Mouse (Mus musculus): ENCODE results near the gene Depdc7. TPM values are rescaled to one million over a fixed set of nuclear protein-coding genes. Genes with fewer than 3 reads are reported as not detected.

Gene Depdc7
- polyA plus RNA-seq, 1 experiment from 2014 or later: 1.2 TPM

DNA sequence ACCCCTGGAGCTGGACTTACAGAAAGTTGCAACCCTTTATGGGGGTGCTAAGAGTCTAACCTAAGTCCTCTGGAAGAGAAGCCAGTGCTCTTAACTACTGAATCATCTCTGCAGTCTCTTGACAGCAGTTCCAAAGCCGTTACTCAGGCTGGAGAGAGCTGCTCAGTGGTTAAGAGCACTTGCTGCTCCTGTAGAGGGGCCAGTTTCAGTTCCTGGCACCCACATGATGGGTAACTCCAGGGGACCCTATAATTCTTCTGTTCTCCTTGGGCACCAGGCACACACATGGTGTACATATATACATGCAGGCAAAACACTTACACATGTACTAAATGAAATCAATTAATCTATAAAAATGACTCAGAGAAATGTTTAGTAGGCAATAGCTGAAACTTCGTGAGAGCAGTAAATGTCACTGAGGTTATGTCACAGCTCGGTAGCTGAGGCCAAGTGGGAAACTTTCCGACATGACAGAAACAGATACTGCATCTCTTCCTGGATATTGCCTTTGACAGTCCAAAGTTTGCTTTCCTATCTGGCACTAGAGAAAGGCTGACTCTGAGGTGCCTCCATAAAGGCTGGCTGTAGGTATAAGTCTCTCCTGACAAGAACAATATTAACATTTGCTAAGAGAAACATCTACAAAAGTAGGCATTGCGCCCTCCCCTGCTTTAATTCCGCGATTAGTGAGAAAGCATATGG is 2.3 kb downstream of the Depdc7 start:
- 73% methylated on average over 7 of the region's 7 CpGs for WGBS
- no peak overlapping the region for H3K4me3 ChIP-seq

DNA sequence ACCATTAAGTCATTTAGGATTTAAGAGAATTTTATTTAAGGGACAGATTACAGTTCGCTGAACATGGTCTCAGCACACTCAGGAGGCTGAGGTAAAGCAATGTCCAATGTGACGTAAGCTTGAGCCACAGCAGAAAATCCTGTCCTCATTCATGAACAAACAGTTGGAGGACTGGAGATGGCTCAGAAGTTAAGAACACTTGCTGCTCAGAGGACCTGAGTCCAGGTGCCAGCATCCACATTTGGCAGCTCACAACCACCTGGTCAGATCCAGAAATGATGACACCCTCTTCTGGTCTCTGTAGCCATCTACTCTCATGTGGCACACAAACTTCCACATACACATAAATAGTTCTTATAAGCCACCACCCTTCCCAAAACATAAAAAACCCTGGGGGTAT is 3.0 kb downstream of the Depdc7 start:
- H3K4me3 ChIP-seq: no peak overlapping the region
- no peaks in the 10 kb centered on the region for H3K9me3 ChIP-seq
- peaks cover 14% of the 10 kb centered on the region for H3K4me1 ChIP-seq (replicated peaks)
- H3K27me3 ChIP-seq: peaks cover 13% of the 10 kb centered on the region
- H3K4me2 ChIP-seq: no peak overlapping the region
- no peak overlapping the region for H3K27ac ChIP-seq (replicated peaks)
- no peaks in the 10 kb centered on the region for H3K36me3 ChIP-seq
- 96% methylated on average over 2 of the region's 2 CpGs for WGBS
- ATAC-seq (ENCODE audit: low FRiP score, low read depth): no peak
- H3K9ac ChIP-seq: no peak overlapping the region

More for the DNA sequence above, 2.3 kb downstream of the Depdc7 start:
- Histone ChIP-seq H3K36me3 (no peaks in the 10 kb centered on the region), H3K9ac (no peak overlapping the region), H3K4me1 (replicated peaks) (peaks cover 14% of the 10 kb centered on the region), H3K4me2 (no peak overlapping the region), H3K27ac (replicated peaks) (no peak overlapping the region), H3K9me3 (no peaks in the 10 kb centered on the region), H3K27me3 (peaks cover 13% of the 10 kb centered on the region)
- no peak for ATAC-seq (ENCODE audit: low FRiP score, low read depth)

DNA sequence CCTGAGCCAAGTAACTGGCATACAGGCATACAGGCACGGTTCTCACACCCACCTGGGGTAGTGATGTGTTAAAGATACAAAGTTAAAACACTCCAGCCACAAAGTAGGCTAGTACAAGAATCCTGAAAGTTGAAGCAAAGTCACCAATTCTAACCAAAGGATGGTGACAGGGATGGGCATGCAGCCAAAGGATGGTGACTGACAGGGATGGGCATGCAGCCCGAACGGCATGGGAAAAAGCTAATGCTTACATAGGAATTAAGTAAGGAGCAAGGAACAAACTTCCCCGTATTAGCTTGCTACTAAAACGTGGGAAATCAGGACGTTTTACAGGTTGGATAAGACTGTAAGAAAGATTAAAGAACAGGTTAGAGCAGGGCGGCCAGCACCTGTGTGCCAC is 6.4 kb downstream of the Depdc7 start:
- ATAC-seq (ENCODE audit: low FRiP score, low read depth): no peak
- 61% methylated on average over 7 of the region's 7 CpGs for WGBS

DNA sequence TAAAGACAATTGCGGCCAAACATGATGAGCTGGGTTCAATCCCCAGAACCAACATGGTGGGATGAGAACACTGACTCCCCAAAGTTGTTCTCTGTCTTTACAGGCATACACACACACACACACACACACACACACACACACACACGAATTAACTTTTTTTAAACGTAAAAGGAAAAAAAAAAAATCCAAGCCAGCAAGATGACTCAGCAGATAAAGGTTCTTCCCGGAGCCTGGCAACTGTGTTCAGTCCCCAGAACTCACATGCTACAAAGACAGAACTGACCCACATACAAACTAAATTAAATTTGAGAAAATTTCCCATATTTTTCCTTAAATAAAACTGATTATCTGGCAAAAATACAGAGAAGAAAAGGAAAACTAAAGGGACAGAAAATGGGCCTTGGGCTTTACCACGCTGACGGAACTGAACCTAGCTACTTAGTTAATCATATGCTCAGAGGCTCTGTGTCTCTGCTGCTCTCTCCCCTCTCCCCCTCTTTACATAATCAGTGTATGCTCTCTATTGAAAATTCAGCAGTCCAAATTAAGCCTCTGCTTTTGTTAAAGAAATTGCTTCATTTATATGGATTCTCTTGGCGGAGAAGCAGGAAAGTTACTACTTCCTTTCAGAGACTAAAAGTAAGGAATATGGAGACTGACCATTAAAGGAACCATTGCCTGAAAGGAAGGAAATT is 10.0 kb downstream of the Depdc7 start:
- no peaks in the 10 kb centered on the region for H3K9me3 ChIP-seq
- no peaks in the 10 kb centered on the region for H3K27me3 ChIP-seq
- no peaks in the 10 kb centered on the region for H3K4me1 ChIP-seq (replicated peaks)
- H3K9ac ChIP-seq: no peak overlapping the region
- no peak overlapping the region for H3K27ac ChIP-seq (replicated peaks)
- no peak overlapping the region for H3K4me3 ChIP-seq
- H3K4me2 ChIP-seq: no peak overlapping the region
- no peaks in the 10 kb centered on the region for H3K36me3 ChIP-seq
- 59% methylated on average over 7 of the region's 7 CpGs for WGBS
- no peak for ATAC-seq (ENCODE audit: low FRiP score, low read depth)

More for the DNA sequence above, 6.4 kb downstream of the Depdc7 start:
- no peak overlapping the region for H3K27ac ChIP-seq (replicated peaks)
- no peaks in the 10 kb centered on the region for H3K36me3 ChIP-seq
- peaks cover 6% of the 10 kb centered on the region for H3K27me3 ChIP-seq
- H3K9ac ChIP-seq: no peak overlapping the region
- H3K4me1 ChIP-seq (replicated peaks): no peaks in the 10 kb centered on the region
- no peaks in the 10 kb centered on the region for H3K9me3 ChIP-seq
- no peak overlapping the region for H3K4me2 ChIP-seq
- no peak overlapping the region for H3K4me3 ChIP-seq

DNA sequence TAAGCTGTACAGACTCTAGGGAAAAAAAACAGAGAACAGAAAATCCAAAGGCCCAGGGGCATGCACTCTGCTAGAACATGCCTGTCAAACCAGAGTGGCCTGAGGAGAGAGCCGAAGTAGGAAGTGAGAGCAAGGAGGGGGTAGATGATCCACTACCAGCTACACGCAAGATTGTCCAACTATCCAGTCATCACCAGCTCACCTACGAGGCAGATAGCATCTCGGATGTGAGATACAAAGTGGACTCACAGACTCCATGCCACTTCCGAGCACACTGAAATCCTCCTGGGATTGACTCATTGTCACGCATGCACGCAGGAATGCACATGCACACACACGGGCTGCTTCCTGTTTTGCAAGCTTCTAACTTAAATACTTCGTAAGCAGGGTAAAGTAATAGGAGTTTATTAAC is 10.6 kb downstream of the Depdc7 start:
- WGBS: 86% methylated on average over 9 of the region's 9 CpGs
- no peaks in the 10 kb centered on the region for H3K4me1 ChIP-seq (replicated peaks)
- H3K4me3 ChIP-seq: no peak overlapping the region
- H3K4me2 ChIP-seq: no peak overlapping the region
- no peaks in the 10 kb centered on the region for H3K27me3 ChIP-seq
- H3K9me3 ChIP-seq: no peaks in the 10 kb centered on the region
- no peak overlapping the region for H3K27ac ChIP-seq (replicated peaks)
- no peak for ATAC-seq (ENCODE audit: low FRiP score, low read depth)
- no peaks in the 10 kb centered on the region for H3K36me3 ChIP-seq
- no peak overlapping the region for H3K9ac ChIP-seq

DNA sequence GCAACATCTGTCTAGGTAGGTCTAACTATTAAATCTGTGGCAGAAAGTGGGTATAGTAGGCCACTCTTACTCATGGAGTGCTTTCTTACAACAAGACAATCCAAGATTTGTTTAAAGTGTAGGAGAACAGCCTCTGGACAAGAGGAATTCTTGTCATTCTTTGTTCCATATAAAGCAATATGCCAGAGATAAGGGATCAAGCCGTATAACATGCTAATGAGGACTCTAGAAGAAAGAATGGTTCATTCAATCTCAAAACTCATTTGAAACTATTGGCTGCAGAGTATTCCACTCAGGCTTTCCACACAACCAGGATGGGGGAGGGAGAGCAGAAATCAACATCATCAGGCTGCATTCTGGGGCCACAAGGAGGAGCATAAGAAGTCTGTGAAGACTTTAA is 15.3 kb downstream of the Depdc7 start:
- Histone ChIP-seq H3K27ac (replicated peaks) (no peak overlapping the region), H3K4me3 (no peak overlapping the region), H3K27me3 (no peaks in the 10 kb centered on the region), H3K36me3 (no peaks in the 10 kb centered on the region), H3K4me1 (replicated peaks) (no peaks in the 10 kb centered on the region), H3K9me3 (no peaks in the 10 kb centered on the region), H3K4me2 (no peak overlapping the region), H3K9ac (no peak overlapping the region)
- ATAC-seq (ENCODE audit: low FRiP score, low read depth): no peak
- 68% methylated on average over 1 of the region's 1 CpGs for WGBS

DNA sequence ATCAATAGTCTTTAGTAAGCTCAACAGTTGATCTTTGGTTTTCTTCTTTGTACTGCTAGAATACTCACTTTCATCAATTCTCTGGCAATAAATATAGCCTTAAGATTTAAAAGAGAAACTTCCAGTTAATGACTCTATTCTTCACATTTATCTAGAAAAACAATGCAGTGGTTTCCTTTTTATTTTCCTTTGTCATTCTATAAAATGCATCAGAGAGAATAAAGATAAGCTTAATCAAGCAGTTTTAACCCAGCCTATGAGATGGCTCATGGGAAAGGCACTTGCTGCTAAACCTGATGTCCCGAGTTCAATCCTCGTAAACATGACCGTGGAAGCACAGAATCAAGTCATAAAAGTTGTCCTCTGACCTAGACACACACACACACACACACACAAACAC is 20.7 kb downstream of the Depdc7 start:
- H3K9me3 ChIP-seq: no peaks in the 10 kb centered on the region
- H3K9ac ChIP-seq: no peak overlapping the region
- no peak overlapping the region for H3K4me3 ChIP-seq
- H3K27me3 ChIP-seq: no peaks in the 10 kb centered on the region
- H3K4me2 ChIP-seq: no peak overlapping the region
- 89% methylated on average over 3 of the region's 3 CpGs for WGBS
- H3K36me3 ChIP-seq: no peaks in the 10 kb centered on the region
- no peaks in the 10 kb centered on the region for H3K4me1 ChIP-seq (replicated peaks)
- H3K27ac ChIP-seq (replicated peaks): no peak overlapping the region
- ATAC-seq (ENCODE audit: low FRiP score, low read depth): no peak

DNA sequence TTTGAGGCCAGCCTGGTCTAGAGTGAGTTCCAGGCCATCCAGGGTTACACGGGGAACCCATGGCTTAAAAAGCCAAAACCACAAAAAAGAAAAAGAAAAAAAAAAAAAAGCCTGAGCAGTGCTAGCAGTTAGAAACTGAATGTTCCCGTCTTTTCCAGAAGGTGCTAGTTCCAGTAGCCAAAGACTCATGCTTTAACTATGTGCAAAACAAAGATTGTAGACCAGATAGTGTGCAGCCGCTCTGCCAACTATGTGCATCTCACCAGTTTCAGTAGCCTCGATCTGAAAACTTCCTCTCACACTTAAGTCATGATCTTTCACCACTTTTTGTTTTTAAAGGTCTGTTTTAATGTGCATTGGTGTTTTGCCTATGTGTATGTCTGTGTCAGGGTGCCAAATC is 24.9 kb downstream of the Depdc7 start:
- WGBS: 90% methylated on average over 4 of the region's 4 CpGs
- no peak for ATAC-seq (ENCODE audit: low FRiP score, low read depth)
- Histone ChIP-seq H3K4me3 (no peak overlapping the region), H3K9ac (no peak overlapping the region), H3K9me3 (no peaks in the 10 kb centered on the region), H3K36me3 (no peaks in the 10 kb centered on the region), H3K27me3 (no peaks in the 10 kb centered on the region), H3K4me2 (no peak overlapping the region), H3K4me1 (replicated peaks) (0 out of 2 replicates have a peak, but pooled peaks cover 1% of the 10 kb centered on the region), H3K27ac (replicated peaks) (no peak overlapping the region)

DNA sequence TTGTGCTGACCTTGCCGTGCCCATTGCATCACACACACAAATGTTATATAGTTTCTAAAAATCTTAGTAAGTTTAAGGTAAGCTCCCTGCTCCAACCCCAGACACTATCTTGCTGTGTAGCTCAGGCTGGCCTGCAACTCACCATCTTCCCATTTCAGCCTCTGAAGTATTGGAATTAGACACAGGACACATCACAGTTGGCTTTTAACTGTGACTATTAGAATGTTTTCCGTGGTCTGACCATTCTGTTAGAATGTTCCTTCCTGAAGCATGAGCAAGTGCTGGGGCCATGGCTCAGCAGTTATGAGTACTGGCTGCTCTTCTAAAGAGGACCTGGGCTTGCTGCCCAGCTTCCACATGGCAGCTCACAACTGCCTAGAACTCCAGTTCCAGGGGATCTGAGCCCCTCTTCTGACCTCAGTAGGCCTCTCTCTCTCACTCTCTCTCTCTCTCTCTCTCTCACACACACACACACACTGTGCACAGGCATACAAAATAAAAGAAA is 25.4 kb downstream of the Depdc7 start:
- Histone ChIP-seq H3K36me3 (no peaks in the 10 kb centered on the region), H3K4me1 (replicated peaks) (0 out of 2 replicates have a peak, but pooled peaks cover 3% of the 10 kb centered on the region), H3K27ac (replicated peaks) (no peak overlapping the region), H3K9ac (no peak overlapping the region), H3K9me3 (no peaks in the 10 kb centered on the region), H3K27me3 (no peaks in the 10 kb centered on the region), H3K4me3 (no peak overlapping the region), H3K4me2 (no peak overlapping the region)
- WGBS: 90% methylated on average over 2 of the region's 2 CpGs
- no peak for ATAC-seq (ENCODE audit: low FRiP score, low read depth)

DNA sequence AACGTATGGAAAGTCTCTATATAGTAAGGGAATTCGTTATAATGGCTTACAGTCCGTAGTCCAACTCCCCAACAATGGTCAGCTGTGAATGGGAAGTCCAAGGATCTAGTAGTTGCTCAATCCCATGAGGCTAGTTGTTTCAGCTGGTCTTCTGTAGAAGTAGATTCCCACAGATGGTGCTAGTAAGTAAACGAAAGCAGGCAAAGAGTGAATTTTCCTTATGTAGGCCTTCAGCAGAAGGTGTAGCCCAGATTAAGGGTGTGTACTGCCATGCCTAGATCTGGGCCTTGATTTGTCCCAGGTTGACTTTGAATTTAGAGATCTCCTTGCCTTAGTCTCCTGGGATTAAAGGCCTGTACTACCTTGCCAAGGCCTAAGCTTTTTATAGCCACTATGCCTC is 26.4 kb downstream of the Depdc7 start, which contains the start of gene Pin1rt1:
Gene Pin1rt1, minus strand, starts transcription at position 101 of the 400 bp plus-strand sequence.
- Histone ChIP-seq H3K27ac (replicated peaks) (no peak within 1 kb of the TSS), H3K4me3 (no peak within 1 kb of the TSS), H3K4me1 (replicated peaks) (peaks cover 5% of the 10 kb centered on the region), H3K4me2 (no peak within 1 kb of the TSS), H3K9me3 (no peaks in the 10 kb centered on the region), H3K36me3 (no peaks in the 10 kb centered on the region), H3K9ac (no peak within 1 kb of the TSS), H3K27me3 (no peaks in the 10 kb centered on the region)
- ATAC-seq (ENCODE audit: low FRiP score, low read depth): no peak
- WGBS: 91% methylated on average over 4 of the region's 4 CpGs

DNA sequence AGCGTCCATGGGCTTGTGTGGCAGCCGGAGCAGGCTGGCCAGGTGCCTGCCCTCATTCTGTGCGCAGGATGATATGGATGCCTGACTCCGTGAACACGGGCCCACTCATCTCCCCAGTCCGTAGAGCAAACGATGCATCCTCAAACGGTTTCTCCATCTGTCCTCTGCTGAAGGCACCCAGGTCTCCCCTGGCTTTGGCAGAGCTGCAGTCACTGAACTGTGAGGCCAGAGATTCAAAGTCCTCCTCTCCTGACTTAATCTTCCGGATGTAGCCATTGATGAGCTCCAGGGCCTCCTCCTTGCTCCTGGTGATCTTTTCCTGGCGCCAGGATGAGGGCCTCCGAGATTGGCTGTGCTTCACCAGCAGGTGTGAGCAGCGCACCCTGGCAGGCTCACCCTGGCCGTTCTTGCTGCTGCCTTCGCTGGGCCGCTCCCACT is 28.4 kb downstream of the Depdc7 start:
- Histone ChIP-seq H3K36me3 (no peaks in the 10 kb centered on the region), H3K9me3 (no peaks in the 10 kb centered on the region), H3K27me3 (no peaks in the 10 kb centered on the region), H3K4me2 (no peak overlapping the region), H3K27ac (replicated peaks) (no peak overlapping the region), H3K4me3 (no peak overlapping the region), H3K4me1 (replicated peaks) (peaks cover 22% of the 10 kb centered on the region), H3K9ac (no peak overlapping the region)
- 45% methylated on average over 15 of the region's 15 CpGs for WGBS
- no peak for ATAC-seq (ENCODE audit: low FRiP score, low read depth)

DNA sequence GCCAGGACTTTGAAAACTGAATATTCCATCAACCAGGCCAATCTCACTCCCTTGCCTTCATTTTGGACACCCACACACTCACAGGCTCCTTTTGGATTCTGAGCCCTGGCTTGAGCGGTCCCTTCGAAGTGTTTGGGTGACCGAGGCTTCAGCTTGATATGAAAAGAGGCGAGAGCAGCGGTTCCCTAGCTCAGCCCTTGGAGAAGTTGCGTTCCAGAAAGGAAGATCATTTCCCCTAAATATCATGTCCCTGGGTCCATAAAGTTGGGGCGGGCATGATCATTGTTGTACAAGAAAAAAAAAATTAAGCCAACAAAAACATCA is 30.2 kb downstream of the Depdc7 start:
- H3K4me2 ChIP-seq: peak overlapping the region; percentile 85
- peaks cover 22% of the 10 kb centered on the region for H3K4me1 ChIP-seq (replicated peaks)
- H3K9ac ChIP-seq: peak overlapping the region; percentile 87
- ATAC-seq (ENCODE audit: low FRiP score, low read depth): no peak
- 1% methylated on average over 7 of the region's 7 CpGs for WGBS
- H3K4me3 ChIP-seq: peak overlapping the region; percentile 89
- no peaks in the 10 kb centered on the region for H3K27me3 ChIP-seq
- no peaks in the 10 kb centered on the region for H3K36me3 ChIP-seq
- no peaks in the 10 kb centered on the region for H3K9me3 ChIP-seq
- H3K27ac ChIP-seq (replicated peaks): peak overlapping the region; percentile 95
